Mouse (Mus musculus) testis, postnatal 10 days (tissue): ENCODE results near the gene A630010A05Rik.
"Not testable (repeated sequence)": the region's sequence is repeated elsewhere in the genome, so short reads cannot be mapped to it uniquely, and the experiment has no call there.

Source experiments
- DNase-seq: peaks from one replicate; pipeline ENCODE4 v3.0.0; 2021; ENCODE audit warnings: low spot score

Gene A630010A05Rik

DNA sequence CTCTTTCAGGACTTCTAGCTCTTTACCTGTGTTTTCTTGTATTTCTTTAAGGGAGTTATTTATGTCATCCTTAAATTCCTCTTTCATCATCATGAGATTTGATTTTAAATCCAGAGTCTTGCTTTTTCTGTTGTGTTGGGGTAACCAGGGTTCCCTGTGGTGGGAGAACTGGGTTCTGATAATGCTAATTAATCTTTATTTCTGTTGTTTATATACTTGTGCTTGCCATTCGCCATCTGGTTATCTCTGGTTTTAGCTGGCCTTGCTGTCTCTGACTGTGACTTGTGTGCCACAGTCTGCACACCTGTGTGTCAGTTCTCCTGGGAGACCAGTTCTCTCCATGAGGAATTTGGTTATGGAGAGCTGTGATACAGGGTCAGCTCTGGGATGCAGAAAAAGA lies at the start of gene A630010A05Rik:
Gene A630010A05Rik, plus strand, starts transcription at position 301 of the 400 bp plus-strand sequence.
- no peak for DNase-seq

- DNase-seq, result no peak
Measured at GRCm38 (mm10) chr16:14535766-14536165, 26.4 kb upstream of the A630010A05Rik start.

- not testable (repeated sequence) for DNase-seq
Measured at GRCm38 (mm10) chr16:14557191-14557590, 4.9 kb upstream of the A630010A05Rik start.
